Mouse (Mus musculus): Measurements from ENCODE around the gene Dzip1.

DNA sequence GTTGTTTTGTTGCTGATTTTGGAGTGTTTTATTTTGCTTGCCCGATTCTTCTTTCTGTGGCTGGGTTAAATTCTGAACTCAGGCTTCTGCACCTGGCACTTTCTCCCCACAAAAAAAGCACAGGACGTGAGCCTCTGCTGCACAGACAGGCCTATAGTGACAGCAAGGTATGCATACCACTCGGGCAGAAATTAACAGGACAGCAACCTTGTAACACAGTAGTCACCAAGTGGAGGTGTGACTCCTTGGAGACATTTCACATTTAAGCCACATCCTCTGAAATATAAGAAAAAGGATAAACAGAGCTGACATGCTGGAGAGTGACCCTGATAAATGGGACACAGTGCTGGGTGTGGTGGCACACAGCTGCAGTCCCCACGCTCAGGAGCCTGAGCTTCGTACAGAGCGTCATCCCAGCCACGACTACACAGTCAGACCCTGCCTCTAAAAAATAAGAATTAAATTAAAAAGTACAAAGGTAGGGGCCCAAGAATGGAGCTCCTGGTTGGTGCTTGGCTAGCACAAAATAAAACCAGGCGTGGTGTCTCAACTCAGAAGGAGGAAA lies 86.6 kb downstream of the Dzip1 start:
- no peak for TF ChIP-seq CTCF (IDR thresholded peaks at IDR 0.05; ENCODE audit: low read depth, low read length)
- no peak for TF ChIP-seq POLR2A (IDR thresholded peaks at IDR 0.05; ENCODE audit: borderline replicate concordance, low read depth, low read length)

Measured in bone marrow macrophage, adult 2 months (primary cell).